Mouse (Mus musculus) neutrophil, adult 5-6 weeks (primary cell): ENCODE measurements around the gene Nectin3. TPM values are rescaled to one million over a fixed set of nuclear protein-coding genes. Genes with fewer than 3 reads are reported as not detected.
"Not testable (repeated sequence)": the region's sequence is repeated elsewhere in the genome, so short reads cannot be mapped to it uniquely, and the experiment has no call there.

Experiments
- ATAC-seq: fragments of 151-379, 151-347 bp; 2 replicates; pipeline ENCODE4 v1.8.0; 2017; ENCODE audit warnings: mild to moderate bottlenecking, moderate TSS enrichment; ENCODE audit not compliant: insufficient number of reproducible peaks, poor library complexity, low FRiP score, severe bottlenecking; ENCODE audit errors: extremely low read depth
- total RNA-seq: library from RNA; stranded (forward); fragments of 200-1000 nt; gene quantifications from 2 replicates; pipeline ENCODE4 v1.2.3, GENCODE M21; 2017

The Nectin3 gene
- total RNA-seq, 1 experiment from 2014 or later = 0.12 TPM

- ATAC-seq = no peak
Measured at GRCm38 (mm10) chr16:46449013-46449412, 49.3 kb downstream of the Nectin3 start.

GRCm38 (mm10) chr16:46431317-46431716 is 67.0 kb downstream of the Nectin3 start:
- no peak for ATAC-seq

- ATAC-seq = no peak
Measured at GRCm38 (mm10) chr16:46416177-46416576, 82.1 kb downstream of the Nectin3 start.

GRCm38 (mm10) chr16:46410739-46411057 is 87.6 kb downstream of the Nectin3 start:
- no peak for ATAC-seq

GRCm38 (mm10) chr16:46410053-46410738 is 88.1 kb downstream of the Nectin3 start:
- ATAC-seq = no peak

- ATAC-seq = no peak
Measured at GRCm38 (mm10) chr16:46407997-46408396, 90.3 kb downstream of the Nectin3 start.

- no peak for ATAC-seq
Measured at GRCm38 (mm10) chr16:46406844-46407639, 91.3 kb downstream of the Nectin3 start.

- no peak for ATAC-seq
Measured at GRCm38 (mm10) chr16:46397945-46398344, 100.4 kb downstream of the Nectin3 start.

GRCm38 (mm10) chr16:46389415-46390033 is 108.8 kb downstream of the Nectin3 start:
- no peak for ATAC-seq

- ATAC-seq = no peak
Measured at GRCm38 (mm10) chr16:46388527-46389414, 109.6 kb downstream of the Nectin3 start.

GRCm38 (mm10) chr16:46384279-46384678 is 114.0 kb downstream of the Nectin3 start:
- ATAC-seq = no peak

GRCm38 (mm10) chr16:46383344-46383743 is 115.0 kb downstream of the Nectin3 start:
- no peak for ATAC-seq

- ATAC-seq = no peak
Measured at GRCm38 (mm10) chr16:46376575-46376974, 121.8 kb downstream of the Nectin3 start.

GRCm38 (mm10) chr16:46362022-46362421 is 136.3 kb downstream of the Nectin3 start:
- ATAC-seq = no peak

GRCm38 (mm10) chr16:46357658-46358057 is 140.7 kb downstream of the Nectin3 start:
- ATAC-seq = not testable (repeated sequence)

- ATAC-seq = no peak
Measured at GRCm38 (mm10) chr16:46356663-46357062, 141.7 kb downstream of the Nectin3 start.
